Mouse (Mus musculus) frontal cortex, postnatal 25 days (tissue): Measurements from ENCODE around the gene Spin1.
"Not testable (repeated sequence)": the region's sequence is repeated elsewhere in the genome, so short reads cannot be mapped to it uniquely, and the experiment has no call there.

Experiments
- DNase-seq, 2 experiments: peaks; one replicate each; pipeline ENCODE4 v3.0.0; 2022; ENCODE audit warnings: low spot score in 2 of 2

Gene Spin1

DNA sequence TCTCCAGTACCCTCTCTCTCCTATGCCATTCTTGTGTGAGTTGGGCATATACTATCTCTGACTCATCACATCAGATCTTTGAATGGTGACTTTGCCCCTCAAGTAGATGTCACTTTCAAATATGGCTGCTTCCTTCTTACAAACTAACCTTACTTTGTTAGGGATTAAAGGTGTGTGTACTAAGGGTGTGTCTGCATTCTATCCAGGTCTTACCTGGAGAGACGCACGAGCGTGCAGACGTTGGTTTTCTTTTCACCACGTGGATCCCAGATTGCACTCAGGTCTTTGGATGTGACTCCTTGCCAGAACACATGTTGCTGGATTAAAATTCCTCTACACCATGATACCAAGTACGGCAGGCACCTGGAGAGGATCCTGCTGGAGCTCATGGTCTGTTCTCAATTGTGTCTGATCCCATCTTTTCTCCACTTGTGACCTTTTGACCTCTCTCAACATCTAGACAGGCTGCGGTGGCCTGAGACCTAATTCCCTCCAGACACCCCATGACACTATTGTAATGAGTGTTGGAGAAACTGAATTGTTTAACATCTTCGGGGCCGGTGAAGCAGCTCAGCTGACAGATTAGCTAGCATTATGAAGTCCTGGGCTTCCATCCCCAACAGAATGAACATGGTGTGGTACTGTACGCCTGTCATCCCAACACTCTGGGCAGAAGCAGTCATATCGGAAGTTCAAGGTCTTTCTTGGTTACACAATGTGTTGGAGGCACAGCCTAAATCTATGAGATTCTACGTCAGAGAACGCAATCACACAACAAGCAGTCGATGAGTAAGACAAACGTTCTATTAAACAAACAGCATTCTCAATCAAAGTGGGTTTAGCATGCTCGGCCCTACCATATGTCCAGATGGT, 6.1 kb upstream of the Spin1 start:
- DNase-seq = no peak

- no peak for DNase-seq
These were observed 5.4 kb upstream of the Spin1 start for GRCm38 (mm10) chr13:51095196-51095715.

GRCm38 (mm10) chr13:51096644-51097043, 4.0 kb upstream of the Spin1 start:
- DNase-seq = no peak

GRCm38 (mm10) chr13:51099560-51100232, 984 bp upstream of the Spin1 start:
- DNase-seq = peak in 1 of 2 experiments; percentile 15

- peak; percentile 29 to 47 for DNase-seq
These were observed 516 bp downstream of the Spin1 start for GRCm38 (mm10) chr13:51101016-51101776.

DNA sequence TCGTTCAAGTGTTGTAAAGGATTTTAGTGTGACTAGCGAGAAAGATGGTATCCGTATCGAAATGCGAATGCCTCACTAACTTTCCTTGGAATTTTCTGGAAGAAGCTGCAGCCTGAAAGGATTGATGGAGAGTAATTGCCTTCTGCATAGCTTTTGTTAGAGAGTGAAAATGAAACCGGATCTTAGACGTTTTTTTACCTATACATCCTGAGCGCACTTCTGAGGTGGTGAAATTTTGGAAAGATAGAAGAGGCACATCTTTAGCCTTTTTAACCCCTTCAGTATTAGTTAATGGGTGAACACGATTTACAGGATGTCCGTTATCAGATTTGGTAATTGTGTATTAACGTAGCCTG, 1.1 kb downstream of the Spin1 start:
- no peak for DNase-seq

DNA sequence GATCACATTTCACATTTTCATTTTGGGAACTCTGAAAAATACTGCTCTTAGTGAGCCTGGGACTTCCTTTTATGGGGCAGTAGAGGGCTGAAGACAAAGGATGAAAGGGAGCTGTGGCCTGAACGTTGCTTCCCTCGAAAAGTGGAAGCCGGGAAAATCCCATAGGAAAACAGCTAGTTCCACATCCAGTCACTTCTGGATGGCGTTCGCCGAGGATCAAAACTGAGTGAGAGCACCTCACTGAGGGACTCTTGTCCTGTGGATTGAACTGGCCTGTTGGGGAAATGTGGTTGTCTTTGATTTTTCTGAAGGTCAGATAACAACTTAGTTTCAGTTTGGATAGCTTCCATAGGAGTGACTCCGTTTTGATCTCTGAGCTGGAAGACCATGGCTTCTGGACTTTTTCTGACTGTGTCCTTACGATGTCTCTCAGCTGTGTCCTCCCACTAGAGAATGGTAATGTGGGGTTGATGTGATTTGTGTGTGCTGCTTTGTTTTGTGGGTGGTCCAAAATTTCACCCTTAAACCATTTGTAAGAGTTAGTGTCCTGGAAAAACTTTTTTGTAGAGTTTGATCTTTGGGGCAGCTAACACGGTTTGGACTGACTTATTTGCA, 2.5 kb downstream of the Spin1 start:
- no peak for DNase-seq

DNA sequence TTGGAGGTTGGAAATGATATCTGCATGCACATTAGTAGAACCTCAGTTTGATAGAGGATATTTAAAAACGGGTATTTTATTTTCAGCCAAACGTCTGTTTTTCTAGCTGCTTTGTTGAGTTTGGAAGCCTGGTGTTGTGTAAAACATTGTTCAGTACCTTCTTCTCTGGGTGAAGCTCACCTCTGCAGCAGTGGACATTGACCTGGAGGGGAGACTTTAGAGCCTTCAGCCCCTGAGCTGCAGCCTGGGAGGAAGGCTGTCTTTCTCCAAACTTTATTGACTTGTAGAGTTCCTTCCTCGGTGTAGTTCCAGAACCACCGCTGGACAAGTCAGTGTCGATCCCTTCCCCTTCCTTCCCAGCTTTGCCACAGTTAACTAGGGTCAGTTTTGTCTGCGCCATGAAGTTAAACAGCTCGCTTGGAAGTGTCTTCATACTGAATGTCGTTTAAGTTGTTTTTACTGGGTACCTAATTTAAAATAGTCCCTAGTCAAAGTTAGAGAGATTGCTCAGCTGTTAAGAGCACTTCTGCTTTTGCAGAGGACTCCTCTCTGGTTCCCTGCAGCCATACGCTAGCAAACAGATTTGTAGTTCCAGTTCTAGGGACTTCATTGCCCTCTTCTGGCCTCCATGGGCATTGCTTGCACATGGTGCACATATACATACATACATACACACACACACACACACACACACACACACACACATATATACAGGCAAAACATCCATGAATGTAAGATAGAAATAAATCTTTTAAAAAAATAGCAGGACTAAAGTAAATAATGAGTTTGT, 3.4 kb downstream of the Spin1 start:
- no peak for DNase-seq

- no peak for DNase-seq
These were observed 5.4 kb downstream of the Spin1 start for GRCm38 (mm10) chr13:51105861-51106655.

DNA sequence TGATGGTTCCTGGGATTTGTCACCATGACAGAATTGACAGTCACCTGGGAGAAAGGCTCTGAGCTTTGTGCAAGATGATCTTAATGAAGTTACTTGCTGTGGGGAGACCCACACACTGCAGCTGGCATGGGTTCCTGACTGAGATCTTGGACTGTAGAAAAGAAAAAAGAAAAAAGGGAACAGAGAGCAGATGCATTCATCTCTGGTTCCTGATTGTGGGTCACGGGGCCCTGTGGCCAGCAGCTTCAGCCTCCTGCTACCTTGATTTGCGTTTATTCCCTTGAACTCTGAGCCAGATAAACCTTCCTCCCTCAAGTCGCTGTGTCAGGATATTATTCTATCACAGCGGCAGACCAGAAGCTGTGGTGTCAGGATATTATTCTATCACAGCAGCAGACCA, 6.1 kb downstream of the Spin1 start:
- DNase-seq = no peak

DNA sequence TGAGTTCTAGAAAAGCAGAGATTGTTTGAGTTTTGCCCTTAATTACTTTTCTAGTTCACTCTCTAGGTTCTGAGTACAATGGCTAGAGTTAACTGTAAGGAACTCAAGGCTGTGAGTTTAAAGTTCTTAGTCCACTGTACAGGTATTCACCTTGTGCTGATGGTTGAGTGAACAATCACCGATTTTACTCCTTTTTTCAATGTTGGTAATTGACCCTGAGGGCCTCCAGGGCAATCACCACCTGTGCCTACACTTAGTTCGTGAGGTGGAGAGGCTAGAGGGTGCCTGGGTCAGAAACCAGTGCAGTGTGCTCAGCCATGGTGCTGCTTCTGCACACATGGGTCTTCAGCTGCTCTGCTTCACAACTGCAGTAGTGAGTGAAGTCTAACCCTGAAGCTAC, 8.8 kb downstream of the Spin1 start:
- DNase-seq = no peak

DNA sequence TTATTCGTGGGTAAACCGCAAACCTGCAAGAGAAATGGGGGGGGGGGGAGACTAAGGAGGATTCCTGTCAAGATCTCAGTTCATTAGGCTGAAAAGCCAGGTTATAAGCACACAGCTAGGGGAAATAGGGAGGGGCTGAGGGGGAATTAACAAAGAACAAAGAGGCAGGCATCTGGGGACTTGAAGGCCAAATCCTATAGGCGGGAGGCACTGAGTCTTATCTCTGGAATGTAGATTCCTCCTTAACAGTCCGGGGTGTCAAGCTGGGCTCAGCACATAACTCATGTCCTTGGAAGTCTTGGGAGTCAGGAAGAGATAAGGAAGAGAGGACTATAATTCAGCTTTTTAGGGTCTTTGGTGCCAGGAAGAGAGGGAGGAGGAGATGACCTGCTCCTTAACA, 13.7 kb downstream of the Spin1 start:
- not testable (repeated sequence) for DNase-seq

DNA sequence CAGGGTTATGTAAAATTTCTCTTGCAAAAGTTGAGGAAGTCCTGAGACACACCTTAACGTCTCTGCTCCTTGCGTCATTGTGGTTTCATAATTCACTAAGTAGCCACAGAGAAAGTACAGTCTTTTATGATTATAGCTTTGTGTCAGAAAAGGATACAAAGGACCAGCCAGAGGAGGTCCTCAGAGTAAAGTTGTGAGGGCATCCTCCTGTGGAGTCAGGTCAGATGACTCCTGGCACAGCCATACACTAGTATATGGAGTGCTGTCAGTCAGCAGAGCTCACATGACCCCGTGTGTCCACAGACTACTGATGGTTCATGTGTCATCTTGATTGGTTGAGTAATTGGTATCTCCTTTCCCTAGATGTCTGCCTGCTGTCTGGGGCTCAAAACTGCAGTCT, 15.1 kb downstream of the Spin1 start:
- no peak for DNase-seq

DNA sequence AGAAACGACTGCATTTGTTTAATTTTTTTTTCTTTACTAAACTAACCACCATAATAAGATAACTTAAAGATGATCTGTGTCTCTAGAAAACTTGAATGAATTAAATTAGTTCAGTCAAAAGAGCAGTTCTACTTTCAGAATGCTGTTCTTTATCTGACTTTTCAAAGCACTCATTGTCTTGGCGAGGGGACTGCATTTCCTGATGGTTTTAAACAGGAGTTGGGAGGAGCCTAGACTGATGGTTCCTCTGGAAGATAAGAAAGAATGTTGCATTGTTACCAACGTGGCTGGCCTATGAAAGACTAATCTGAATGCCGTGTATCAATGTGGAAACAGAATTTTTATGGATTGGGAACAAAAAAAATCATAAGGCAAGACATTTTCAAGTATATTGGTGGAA, 20.1 kb downstream of the Spin1 start:
- no peak for DNase-seq

DNA sequence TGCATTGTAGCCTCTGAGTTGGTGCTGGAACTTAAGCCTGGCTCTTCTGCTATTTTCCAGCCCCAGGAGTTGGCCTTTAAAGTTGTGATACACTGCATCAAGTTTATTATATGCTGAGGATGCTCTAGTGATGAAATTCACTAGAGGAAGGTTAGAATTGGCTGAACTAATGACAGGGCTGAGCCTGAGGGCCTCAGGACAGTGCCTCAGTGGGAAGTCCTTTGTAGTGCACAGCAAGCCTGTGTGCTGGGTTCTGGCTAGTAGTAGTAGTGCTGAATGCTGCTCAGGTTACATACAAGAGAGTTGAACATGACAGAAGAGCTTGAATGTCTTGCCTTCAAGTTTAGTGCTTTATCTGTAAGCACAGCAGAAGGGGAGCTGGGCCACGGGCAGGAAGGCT, 21.3 kb downstream of the Spin1 start:
- DNase-seq = no peak

GRCm38 (mm10) chr13:51122771-51123170, 22.1 kb downstream of the Spin1 start:
- DNase-seq = no peak

DNA sequence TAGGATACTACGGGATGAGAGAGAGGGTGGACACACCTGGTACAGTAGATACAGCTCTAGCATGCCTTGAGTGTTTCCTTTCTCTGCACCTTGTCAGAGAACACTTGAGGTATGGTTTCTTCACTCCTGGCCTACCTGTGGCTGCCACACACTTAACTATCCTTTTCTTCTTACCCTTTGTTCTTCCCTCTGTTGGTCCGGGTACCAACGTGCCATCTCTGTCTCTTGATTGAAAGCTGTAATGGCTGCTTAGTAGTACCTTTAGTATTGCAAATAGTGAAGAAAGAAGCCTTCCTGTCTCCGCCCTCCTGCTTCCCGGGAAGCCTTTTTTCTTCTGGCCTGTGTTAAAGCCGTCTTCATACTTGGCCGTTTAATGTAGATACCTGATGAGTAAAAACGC, 24.7 kb downstream of the Spin1 start:
- DNase-seq = no peak

DNA sequence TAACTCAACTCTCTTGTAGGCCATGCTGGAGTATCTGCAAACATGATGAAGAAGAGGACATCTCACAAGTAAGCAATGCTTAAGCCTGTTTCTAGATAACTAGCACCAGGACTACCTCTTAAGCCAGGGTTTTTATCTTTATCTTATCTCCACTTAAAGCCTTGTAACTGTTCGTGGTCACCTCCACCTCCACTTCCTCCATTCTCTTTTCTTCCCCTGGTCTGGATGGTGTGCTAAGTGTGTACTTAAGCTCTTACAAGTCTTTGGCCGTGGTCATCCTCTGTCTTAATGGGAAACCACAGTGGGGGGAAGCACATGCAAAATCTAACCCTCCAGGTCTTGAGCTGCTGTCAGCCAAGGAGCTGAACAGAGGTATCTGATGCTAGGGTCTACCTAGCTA, 27.2 kb downstream of the Spin1 start:
- DNase-seq = no peak

DNA sequence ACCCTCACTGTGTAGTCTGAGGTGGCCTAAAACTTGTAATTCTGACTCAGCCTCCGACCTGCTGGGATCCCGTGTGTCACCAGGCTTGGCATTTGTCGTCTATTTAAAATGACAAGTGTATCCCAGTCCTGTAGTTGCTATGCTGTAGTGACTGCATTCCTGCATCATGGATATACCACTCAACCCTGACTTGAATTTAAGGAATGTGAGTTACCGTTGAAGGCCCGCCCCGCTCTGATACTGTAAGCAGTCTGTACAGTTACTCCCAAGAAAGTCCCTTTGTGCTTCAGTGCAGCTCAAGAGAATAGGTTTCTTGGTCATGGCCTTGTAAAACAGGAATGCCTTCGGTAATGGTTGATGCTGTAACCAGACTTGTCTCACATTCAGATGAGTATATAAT, 27.7 kb downstream of the Spin1 start:
- no peak for DNase-seq

DNA sequence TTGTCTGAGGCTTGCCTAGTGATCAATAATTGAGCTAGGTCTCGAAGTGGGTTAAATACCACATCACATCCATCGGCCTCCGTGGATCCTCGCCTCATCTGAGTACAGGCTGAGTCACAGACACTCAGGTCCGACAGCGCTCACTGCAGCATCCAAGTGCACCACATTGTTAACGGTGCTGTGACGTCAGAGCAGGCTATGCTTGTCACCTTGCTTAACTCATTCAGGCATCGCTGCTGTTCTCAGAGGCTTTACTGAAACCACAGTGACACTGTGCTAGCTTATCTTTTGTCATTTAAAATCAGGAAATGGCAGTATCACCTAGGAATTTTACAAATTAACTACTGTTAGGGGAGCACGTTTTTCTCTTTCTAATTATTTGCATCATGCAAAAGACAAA, 30.5 kb downstream of the Spin1 start:
- DNase-seq = no peak
